Mouse (Mus musculus): ENCODE results near the gene Ncoa3. TPM values are rescaled to one million over a fixed set of nuclear protein-coding genes. Genes with fewer than 3 reads are reported as not detected.

The Ncoa3 gene
- polyA plus RNA-seq, 1 experiment from 2014 or later, result 11.6 TPM

DNA sequence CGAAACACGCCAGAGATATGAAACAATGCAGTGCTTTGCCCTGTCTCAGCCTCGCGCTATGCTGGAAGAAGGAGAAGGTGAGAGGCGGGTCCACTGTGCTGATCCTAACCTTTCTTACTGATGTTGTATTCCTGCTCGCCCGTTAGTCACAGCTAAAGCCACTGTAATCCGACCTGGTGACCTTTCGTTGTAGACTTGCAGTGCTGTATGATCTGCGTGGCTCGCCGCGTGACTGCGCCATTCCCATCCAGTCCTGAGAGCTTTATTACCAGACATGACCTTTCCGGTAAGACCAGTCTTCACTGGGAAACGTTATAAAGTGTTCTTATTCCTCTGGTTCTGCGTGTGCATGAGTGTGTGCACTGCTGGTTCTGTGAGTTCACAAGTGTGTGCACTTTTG lies 59.0 kb downstream of the Ncoa3 start:
- no peak overlapping the region for H3K27ac ChIP-seq (ENCODE audit: low read depth, low read length)
- H3K9ac ChIP-seq (ENCODE audit: low read depth, low read length), result no peak overlapping the region
- peaks cover 34% of the 10 kb centered on the region for H3K36me3 ChIP-seq (ENCODE audit: control insufficient read depth, insufficient read depth, low read length)
- H3K4me1 ChIP-seq (ENCODE audit: control insufficient read depth, insufficient read depth, low read depth, low read length), result no peaks in the 10 kb centered on the region
- H3K27me3 ChIP-seq (replicated peaks; ENCODE audit: control insufficient read depth, insufficient read depth, low read length), result no peaks in the 10 kb centered on the region
- no peak overlapping the region for H3K4me3 ChIP-seq (ENCODE audit: low read length)
- no peak overlapping the region for H3K4me2 ChIP-seq (ENCODE audit: low read length)
- no peak for ATAC-seq
- no peaks in the 10 kb centered on the region for H3K9me3 ChIP-seq (ENCODE audit: control insufficient read depth, low read length)
- WGBS, result 94% methylated on average over 17 of the region's 17 CpGs

DNA sequence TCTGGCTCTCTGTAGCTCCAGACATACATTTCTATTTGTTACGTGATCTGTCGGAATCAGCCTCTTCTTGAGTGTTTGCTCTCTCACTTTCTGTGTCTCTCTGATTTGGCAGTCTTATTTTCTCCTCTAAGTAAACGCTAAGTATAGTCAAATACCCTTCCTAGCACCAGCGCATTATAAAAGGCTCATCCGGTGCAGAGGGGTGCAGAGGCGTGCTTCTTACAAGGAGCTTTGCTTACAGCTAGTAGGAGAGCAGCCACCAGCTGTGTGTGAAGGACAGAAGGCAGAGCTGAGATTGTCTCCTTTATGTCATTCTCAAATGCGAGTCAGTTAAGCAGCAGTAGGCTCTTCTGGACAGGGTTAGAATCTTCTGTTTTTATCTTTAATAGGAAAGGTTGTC lies 59.5 kb downstream of the Ncoa3 start:
- Histone ChIP-seq H3K4me3 (ENCODE audit: low read length) (no peak overlapping the region), H3K36me3 (ENCODE audit: control insufficient read depth, insufficient read depth, low read length) (peaks cover 36% of the 10 kb centered on the region), H3K9me3 (ENCODE audit: control insufficient read depth, low read length) (no peaks in the 10 kb centered on the region), H3K4me1 (ENCODE audit: control insufficient read depth, insufficient read depth, low read depth, low read length) (no peaks in the 10 kb centered on the region), H3K4me2 (ENCODE audit: low read length) (no peak overlapping the region), H3K27me3 (replicated peaks; ENCODE audit: control insufficient read depth, insufficient read depth, low read length) (no peaks in the 10 kb centered on the region), H3K9ac (ENCODE audit: low read depth, low read length) (no peak overlapping the region), H3K27ac (ENCODE audit: low read depth, low read length) (no peak overlapping the region)
- WGBS, result 92% methylated on average over 7 of the region's 7 CpGs
- ATAC-seq, result no peak

DNA sequence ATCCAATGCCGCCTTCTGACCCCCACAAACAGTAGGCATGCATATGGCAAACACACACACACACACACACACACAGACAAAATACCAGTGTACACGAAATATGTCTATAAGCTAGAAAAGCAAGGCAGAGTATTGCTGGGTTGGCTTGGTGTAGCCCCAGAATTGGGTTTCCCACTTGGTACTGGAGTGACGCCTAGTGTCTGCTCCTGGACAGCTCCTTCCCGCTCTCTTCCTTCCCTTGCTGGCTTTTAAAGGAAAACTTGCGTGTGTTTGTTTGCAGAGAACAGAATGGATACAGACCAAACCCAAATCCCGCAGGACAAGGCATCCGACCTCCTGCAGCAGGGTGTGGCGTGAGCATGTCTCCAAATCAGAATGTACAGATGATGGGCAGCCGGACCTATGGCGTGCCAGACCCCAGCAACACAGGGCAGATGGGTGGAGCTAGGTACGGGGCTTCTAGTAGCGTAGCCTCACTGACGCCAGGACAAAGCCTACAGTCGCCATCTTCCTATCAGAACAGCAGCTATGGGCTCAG lies 61.6 kb downstream of the Ncoa3 start:
- H3K9ac ChIP-seq (ENCODE audit: low read depth, low read length), result no peak overlapping the region

GRCm38 (mm10) chr2:166059684-166060423 lies 67.4 kb downstream of the Ncoa3 start:
- ATAC-seq, result no peak
- WGBS, result 75% methylated on average over 7 of the region's 7 CpGs
- Histone ChIP-seq H3K27me3 (replicated peaks; ENCODE audit: control insufficient read depth, insufficient read depth, low read length) (no peaks in the 10 kb centered on the region), H3K4me2 (ENCODE audit: low read length) (no peak overlapping the region), H3K4me3 (ENCODE audit: low read length) (no peak overlapping the region), H3K36me3 (ENCODE audit: control insufficient read depth, insufficient read depth, low read length) (peaks cover 25% of the 10 kb centered on the region), H3K9me3 (ENCODE audit: control insufficient read depth, low read length) (no peaks in the 10 kb centered on the region), H3K27ac (ENCODE audit: low read depth, low read length) (no peak overlapping the region), H3K9ac (ENCODE audit: low read depth, low read length) (no peak overlapping the region), H3K4me1 (ENCODE audit: control insufficient read depth, insufficient read depth, low read depth, low read length) (no peaks in the 10 kb centered on the region)

More for the DNA sequence above, 61.6 kb downstream of the Ncoa3 start:
- no peak overlapping the region for H3K4me2 ChIP-seq (ENCODE audit: low read length)
- H3K27me3 ChIP-seq (replicated peaks; ENCODE audit: control insufficient read depth, insufficient read depth, low read length), result no peaks in the 10 kb centered on the region
- H3K4me1 ChIP-seq (ENCODE audit: control insufficient read depth, insufficient read depth, low read depth, low read length), result no peaks in the 10 kb centered on the region
- peaks cover 31% of the 10 kb centered on the region for H3K36me3 ChIP-seq (ENCODE audit: control insufficient read depth, insufficient read depth, low read length)
- no peak overlapping the region for H3K27ac ChIP-seq (ENCODE audit: low read depth, low read length)
- no peaks in the 10 kb centered on the region for H3K9me3 ChIP-seq (ENCODE audit: control insufficient read depth, low read length)
- H3K4me3 ChIP-seq (ENCODE audit: low read length), result no peak overlapping the region
- ATAC-seq, result no peak
- 91% methylated on average over 14 of the region's 14 CpGs for WGBS

DNA sequence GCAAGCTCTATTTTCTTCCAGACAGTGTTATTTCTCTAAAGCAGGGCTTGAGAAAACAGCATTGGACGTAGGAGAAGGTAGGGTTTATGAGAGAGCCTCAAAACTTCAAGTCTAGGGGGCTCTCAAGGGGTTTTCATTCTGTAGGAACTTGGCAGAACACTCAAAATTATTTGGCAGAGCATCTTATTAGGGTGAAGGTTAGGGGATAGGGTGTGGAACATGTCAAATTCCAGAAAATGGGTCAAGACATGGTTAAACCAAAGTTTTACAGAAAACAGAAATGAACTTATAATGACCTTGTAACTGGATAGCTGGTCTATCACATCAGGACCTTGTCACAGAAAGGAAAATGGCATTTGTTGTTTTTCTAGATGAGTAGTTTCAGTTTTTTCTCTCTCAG lies 69.6 kb downstream of the Ncoa3 start:
- Histone ChIP-seq H3K9me3 (ENCODE audit: control insufficient read depth, low read length) (no peaks in the 10 kb centered on the region), H3K27me3 (replicated peaks; ENCODE audit: control insufficient read depth, insufficient read depth, low read length) (no peaks in the 10 kb centered on the region), H3K9ac (ENCODE audit: low read depth, low read length) (no peak overlapping the region), H3K4me3 (ENCODE audit: low read length) (no peak overlapping the region), H3K4me1 (ENCODE audit: control insufficient read depth, insufficient read depth, low read depth, low read length) (no peaks in the 10 kb centered on the region), H3K4me2 (ENCODE audit: low read length) (no peak overlapping the region), H3K36me3 (ENCODE audit: control insufficient read depth, insufficient read depth, low read length) (peaks cover 23% of the 10 kb centered on the region), H3K27ac (ENCODE audit: low read depth, low read length) (no peak overlapping the region)
- WGBS, result 83% methylated on average over 1 of the region's 1 CpGs
- no peak for ATAC-seq

- Histone ChIP-seq H3K27ac (ENCODE audit: low read depth, low read length) (no peak overlapping the region), H3K4me3 (ENCODE audit: low read length) (no peak overlapping the region), H3K27me3 (replicated peaks; ENCODE audit: control insufficient read depth, insufficient read depth, low read length) (no peaks in the 10 kb centered on the region), H3K36me3 (ENCODE audit: control insufficient read depth, insufficient read depth, low read length) (peaks cover 21% of the 10 kb centered on the region), H3K4me2 (ENCODE audit: low read length) (no peak overlapping the region), H3K9me3 (ENCODE audit: control insufficient read depth, low read length) (no peaks in the 10 kb centered on the region), H3K9ac (ENCODE audit: low read depth, low read length) (no peak overlapping the region), H3K4me1 (ENCODE audit: control insufficient read depth, insufficient read depth, low read depth, low read length) (no peaks in the 10 kb centered on the region)
- ATAC-seq, result no peak
- WGBS, result 91% methylated on average over 8 of the region's 8 CpGs
These were observed 70.0 kb downstream of the Ncoa3 start for GRCm38 (mm10) chr2:166062431-166062830.

DNA sequence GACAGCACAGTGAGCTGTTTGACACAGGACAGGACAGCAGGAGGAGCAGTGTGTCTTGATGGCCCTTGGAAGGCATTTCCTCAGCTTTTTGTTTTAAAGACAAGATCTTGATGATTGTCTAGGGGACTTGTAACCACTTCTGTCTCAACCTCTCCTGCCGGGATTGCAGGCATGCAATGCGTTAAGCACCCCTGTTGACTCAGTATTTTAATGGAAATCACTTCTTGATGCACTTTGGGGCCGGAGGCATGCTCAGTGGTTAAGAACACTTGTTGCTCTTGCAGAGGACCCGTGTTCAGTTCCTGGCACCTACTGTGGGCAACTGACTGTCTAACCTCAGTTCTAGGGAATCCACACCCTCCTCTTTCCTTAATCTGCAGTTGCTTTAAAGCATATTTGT lies 74.0 kb downstream of the Ncoa3 start:
- Histone ChIP-seq H3K4me2 (ENCODE audit: low read length) (no peak overlapping the region), H3K9ac (ENCODE audit: low read depth, low read length) (no peak overlapping the region), H3K9me3 (ENCODE audit: control insufficient read depth, low read length) (no peaks in the 10 kb centered on the region), H3K4me3 (ENCODE audit: low read length) (no peak overlapping the region), H3K27ac (ENCODE audit: low read depth, low read length) (no peak overlapping the region), H3K36me3 (ENCODE audit: control insufficient read depth, insufficient read depth, low read length) (peaks cover 36% of the 10 kb centered on the region), H3K4me1 (ENCODE audit: control insufficient read depth, insufficient read depth, low read depth, low read length) (no peaks in the 10 kb centered on the region), H3K27me3 (replicated peaks; ENCODE audit: control insufficient read depth, insufficient read depth, low read length) (no peaks in the 10 kb centered on the region)
- ATAC-seq, result no peak
- WGBS, result 65% methylated on average over 4 of the region's 4 CpGs

DNA sequence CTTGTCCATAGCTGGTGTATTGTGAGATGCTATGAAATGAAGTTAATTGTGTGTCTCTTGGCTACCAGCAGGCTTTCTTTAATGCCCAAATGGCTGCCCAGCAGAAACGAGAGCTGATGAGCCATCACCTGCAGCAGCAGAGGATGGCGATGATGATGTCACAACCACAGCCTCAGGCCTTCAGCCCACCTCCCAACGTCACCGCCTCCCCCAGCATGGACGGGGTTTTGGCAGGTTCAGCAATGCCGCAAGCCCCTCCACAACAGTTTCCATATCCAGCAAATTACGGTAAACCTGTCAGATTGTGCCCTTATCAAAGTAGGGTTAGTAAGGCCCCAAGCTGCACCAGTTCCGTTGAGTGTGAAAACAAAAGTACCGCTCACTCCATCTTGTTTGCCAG lies 75.8 kb downstream of the Ncoa3 start:
- Histone ChIP-seq H3K4me3 (ENCODE audit: low read length) (no peak overlapping the region), H3K36me3 (ENCODE audit: control insufficient read depth, insufficient read depth, low read length) (peaks cover 29% of the 10 kb centered on the region), H3K9ac (ENCODE audit: low read depth, low read length) (no peak overlapping the region), H3K27me3 (replicated peaks; ENCODE audit: control insufficient read depth, insufficient read depth, low read length) (no peaks in the 10 kb centered on the region), H3K4me2 (ENCODE audit: low read length) (no peak overlapping the region), H3K27ac (ENCODE audit: low read depth, low read length) (no peak overlapping the region), H3K4me1 (ENCODE audit: control insufficient read depth, insufficient read depth, low read depth, low read length) (no peaks in the 10 kb centered on the region), H3K9me3 (ENCODE audit: control insufficient read depth, low read length) (no peaks in the 10 kb centered on the region)
- 83% methylated on average over 9 of the region's 9 CpGs for whole genome bisulfite sequencing
- ATAC-seq, result no peak

GRCm38 (mm10) chr2:166069164-166069563 lies 76.7 kb downstream of the Ncoa3 start:
- no peaks in the 10 kb centered on the region for H3K4me1 ChIP-seq (ENCODE audit: control insufficient read depth, insufficient read depth, low read depth, low read length)
- peaks cover 30% of the 10 kb centered on the region for H3K36me3 ChIP-seq (ENCODE audit: control insufficient read depth, insufficient read depth, low read length)
- H3K27me3 ChIP-seq (replicated peaks; ENCODE audit: control insufficient read depth, insufficient read depth, low read length), result no peaks in the 10 kb centered on the region
- H3K27ac ChIP-seq (ENCODE audit: low read depth, low read length), result no peak overlapping the region
- no peak overlapping the region for H3K9ac ChIP-seq (ENCODE audit: low read depth, low read length)
- no peak overlapping the region for H3K4me3 ChIP-seq (ENCODE audit: low read length)
- ATAC-seq, result no peak
- WGBS, result 85% methylated on average over 5 of the region's 5 CpGs
- no peak overlapping the region for H3K4me2 ChIP-seq (ENCODE audit: low read length)
- no peaks in the 10 kb centered on the region for H3K9me3 ChIP-seq (ENCODE audit: control insufficient read depth, low read length)
